Mouse (Mus musculus): ENCODE data around the gene Nosip.

- no peak for TF ChIP-seq CTCF (conservative IDR thresholded peaks at IDR 0.05; ENCODE audit: insufficient read depth, insufficient read length, low read depth, low read length)
- TF ChIP-seq POLR2A (IDR thresholded peaks at IDR 0.05; ENCODE audit: low read depth, low read length): no peak
These were observed 57.8 kb downstream of the Nosip start for GRCm38 (mm10) chr7:45119780-45120709.
